Mouse (Mus musculus) forebrain, embryonic 16.5 days (tissue): Measurements from ENCODE around the gene Npepl1. TPM values are rescaled to one million over a fixed set of nuclear protein-coding genes. Genes with fewer than 3 reads are reported as not detected.
A peak's percentile ranks its signal among the peaks of the same experiment; 100 is the strongest.

Source experiments
- ATAC-seq: fragments of 200-750 bp; cut with Nextera tagmentation; 2 replicates; pipeline ENCODE4 v1.8.0; 2017; ENCODE audit warnings: mild to moderate bottlenecking, moderate library complexity
- H3K27ac ChIP-seq: fragments of 300-500 bp; sonication (generic); 2 replicates; pipeline ENCODE4 v1.5.1; 2014; ENCODE audit warnings: low read length, control low read depth
- H3K27me3 ChIP-seq: fragments of 300-500 bp; sonication (generic); replicated peaks from 2 replicates; pipeline ENCODE4 v1.6.1; 2014; ENCODE audit warnings: low read length; ENCODE audit not compliant: control insufficient read depth, insufficient read depth
- H3K36me3 ChIP-seq: fragments of 300-500 bp; sonication (generic); 2 replicates; pipeline ENCODE4 v1.6.1; 2014; ENCODE audit not compliant: control insufficient read depth, insufficient read depth
- H3K4me1 ChIP-seq: fragments of 300-500 bp; sonication (generic); replicated peaks from 2 replicates; pipeline ENCODE4 v1.6.1; 2014; ENCODE audit warnings: low read length; ENCODE audit not compliant: control insufficient read depth, insufficient read depth
- H3K4me2 ChIP-seq: fragments of 300-500 bp; sonication (generic); 2 replicates; pipeline ENCODE4 v1.6.1; 2014; ENCODE audit warnings: mild to moderate bottlenecking, low read length, control low read depth
- H3K4me3 ChIP-seq: fragments of 300-500 bp; sonication (generic); replicated peaks from 2 replicates; pipeline ENCODE4 v1.5.1; 2014; ENCODE audit warnings: mild to moderate bottlenecking, low read length, control low read depth
- H3K9ac ChIP-seq: fragments of 300-500 bp; sonication (generic); replicated peaks from 2 replicates; pipeline ENCODE4 v1.6.1; 2014; ENCODE audit warnings: low read depth, low read length, control low read depth
- H3K9me3 ChIP-seq: fragments of 300-500 bp; sonication (generic); 2 replicates; pipeline ENCODE4 v1.6.1; 2016; ENCODE audit warnings: low read length; ENCODE audit not compliant: control insufficient read depth
- WGBS: fragments of 180-500 bp; shearing (Covaris S2); extraction: QIAGEN DNeasy Blood & Tissue Kit; methylation state at CpG from one replicate; pipeline ENCODE4 v1.1.7; 2014; 5-methylcytosine and 5-hydroxymethylcytosine counted together
- polyA plus RNA-seq: library from polyadenylated mRNA; unstranded; fragments of >200 nt; fragmentation: Nextera tagmentation; extraction: Ambion mirVana; gene quantifications from 2 replicates; pipeline ENCODE4 v1.2.1, GENCODE M21; 2015

Npepl1 gene
- 19.3 and 21.7 TPM in 2 replicates for polyA plus RNA-seq

GRCm38 (mm10) chr2:174109991-174110782 is at the start of gene Npepl1:
Gene Npepl1, plus strand, starts transcription at chr2:174110349.
- WGBS = 3% methylated on average over 42 of the region's 90 CpGs
- H3K27ac ChIP-seq = peak within 1 kb of the TSS; percentile 9; the same call in 1 of the 2 replicates
- no peaks in the 10 kb centered on the region for H3K27me3 ChIP-seq
- no peaks in the 10 kb centered on the region for H3K36me3 ChIP-seq
- H3K4me2 ChIP-seq = peak within 1 kb of the TSS; percentile 75
- H3K9me3 ChIP-seq = no peaks in the 10 kb centered on the region
- H3K4me1 ChIP-seq = peaks cover 11% of the 10 kb centered on the region
- H3K9ac ChIP-seq = peak within 1 kb of the TSS; percentile 81
- peak within 1 kb of the TSS; percentile 50 for H3K4me3 ChIP-seq
- ATAC-seq = peak; percentile 90

- H3K27ac ChIP-seq = no peak overlapping the region
- no peak for ATAC-seq
- no peaks in the 10 kb centered on the region for H3K4me1 ChIP-seq
These were observed 48.9 kb upstream of the Npepl1 start for GRCm38 (mm10) chr2:174061219-174061618.

GRCm38 (mm10) chr2:174063074-174063473 is 47.1 kb upstream of the Npepl1 start:
- no peak overlapping the region for H3K9ac ChIP-seq
- no peaks in the 10 kb centered on the region for H3K27me3 ChIP-seq
- no peaks in the 10 kb centered on the region for H3K9me3 ChIP-seq
- no peak overlapping the region for H3K27ac ChIP-seq
- H3K4me3 ChIP-seq = no peak overlapping the region
- WGBS = 88% methylated on average over 6 of the region's 6 CpGs
- H3K36me3 ChIP-seq = no peaks in the 10 kb centered on the region
- no peak overlapping the region for H3K4me2 ChIP-seq
- no peak for ATAC-seq
- no peaks in the 10 kb centered on the region for H3K4me1 ChIP-seq

More at GRCm38 (mm10) chr2:174061219-174061618, 48.9 kb upstream of the Npepl1 start:
- WGBS = 6% methylated on average over 2 of the region's 2 CpGs
- Histone ChIP-seq H3K27me3 (no peaks in the 10 kb centered on the region), H3K9me3 (no peaks in the 10 kb centered on the region), H3K9ac (no peak overlapping the region), H3K4me3 (no peak overlapping the region), H3K4me2 (no peak overlapping the region), H3K36me3 (no peaks in the 10 kb centered on the region)

GRCm38 (mm10) chr2:174063527-174064211 is 46.5 kb upstream of the Npepl1 start:
- ATAC-seq = no peak
- no peaks in the 10 kb centered on the region for H3K27me3 ChIP-seq
- H3K4me1 ChIP-seq = no peaks in the 10 kb centered on the region
- H3K9me3 ChIP-seq = no peaks in the 10 kb centered on the region
- no peak overlapping the region for H3K9ac ChIP-seq
- H3K36me3 ChIP-seq = no peaks in the 10 kb centered on the region
- H3K4me3 ChIP-seq = no peak overlapping the region
- H3K4me2 ChIP-seq = no peak overlapping the region
- no peak overlapping the region for H3K27ac ChIP-seq
- WGBS = 87% methylated on average over 9 of the region's 9 CpGs

GRCm38 (mm10) chr2:174067793-174068419 is 42.2 kb upstream of the Npepl1 start:
- Histone ChIP-seq H3K27me3 (no peaks in the 10 kb centered on the region), H3K4me2 (no peak overlapping the region), H3K4me1 (no peaks in the 10 kb centered on the region), H3K4me3 (no peak overlapping the region), H3K36me3 (no peaks in the 10 kb centered on the region), H3K27ac (no peak overlapping the region), H3K9ac (no peak overlapping the region), H3K9me3 (no peaks in the 10 kb centered on the region)
- ATAC-seq = no peak
- WGBS = 80% methylated on average over 6 of the region's 6 CpGs

- H3K27ac ChIP-seq = no peak overlapping the region
- ATAC-seq = no peak
- H3K9me3 ChIP-seq = no peaks in the 10 kb centered on the region
- H3K36me3 ChIP-seq = no peaks in the 10 kb centered on the region
- 55% methylated on average over 3 of the region's 3 CpGs for WGBS
- peaks cover 5% of the 10 kb centered on the region for H3K4me1 ChIP-seq
- H3K9ac ChIP-seq = no peak overlapping the region
- no peaks in the 10 kb centered on the region for H3K27me3 ChIP-seq
- H3K4me3 ChIP-seq = no peak overlapping the region
- no peak overlapping the region for H3K4me2 ChIP-seq
These were observed 40.6 kb upstream of the Npepl1 start for GRCm38 (mm10) chr2:174069532-174070049.

- Histone ChIP-seq H3K4me3 (no peak overlapping the region), H3K9ac (no peak overlapping the region), H3K9me3 (no peaks in the 10 kb centered on the region), H3K27ac (no peak overlapping the region), H3K4me1 (peaks cover 15% of the 10 kb centered on the region), H3K27me3 (no peaks in the 10 kb centered on the region), H3K4me2 (no peak overlapping the region), H3K36me3 (no peaks in the 10 kb centered on the region)
- 94% methylated on average over 5 of the region's 5 CpGs for WGBS
- no peak for ATAC-seq
These were observed 38.7 kb upstream of the Npepl1 start for GRCm38 (mm10) chr2:174071406-174071805.

GRCm38 (mm10) chr2:174073156-174073790 is 36.9 kb upstream of the Npepl1 start:
- H3K36me3 ChIP-seq = no peaks in the 10 kb centered on the region
- ATAC-seq = no peak
- 84% methylated on average over 5 of the region's 5 CpGs for WGBS
- no peaks in the 10 kb centered on the region for H3K27me3 ChIP-seq
- H3K4me1 ChIP-seq = peaks cover 29% of the 10 kb centered on the region
- no peaks in the 10 kb centered on the region for H3K9me3 ChIP-seq
- H3K4me3 ChIP-seq = no peak overlapping the region
- H3K27ac ChIP-seq = no peak overlapping the region
- no peak overlapping the region for H3K9ac ChIP-seq
- no peak overlapping the region for H3K4me2 ChIP-seq
